Mouse (Mus musculus) layer of hippocampus, adult 8-10 months (tissue): ENCODE measurements around the gene Dera. TPM values are rescaled to one million over a fixed set of nuclear protein-coding genes. Genes with fewer than 3 reads are reported as not detected.

Experiments used
- DNase-seq, 2 experiments: peaks; one replicate each; pipeline ENCODE4 v3.0.0; 2022; ENCODE audit warnings: low spot score in 2 of 2
- total RNA-seq, 4 experiments: library from RNA; stranded (reverse); gene quantifications; 2 replicates each; pipeline ENCODE4 v1.2.4; 2022

Gene Dera
- total RNA-seq, 4 experiments from 2014 or later: 5.8 to 7.1 (median 6.2) TPM

DNA sequence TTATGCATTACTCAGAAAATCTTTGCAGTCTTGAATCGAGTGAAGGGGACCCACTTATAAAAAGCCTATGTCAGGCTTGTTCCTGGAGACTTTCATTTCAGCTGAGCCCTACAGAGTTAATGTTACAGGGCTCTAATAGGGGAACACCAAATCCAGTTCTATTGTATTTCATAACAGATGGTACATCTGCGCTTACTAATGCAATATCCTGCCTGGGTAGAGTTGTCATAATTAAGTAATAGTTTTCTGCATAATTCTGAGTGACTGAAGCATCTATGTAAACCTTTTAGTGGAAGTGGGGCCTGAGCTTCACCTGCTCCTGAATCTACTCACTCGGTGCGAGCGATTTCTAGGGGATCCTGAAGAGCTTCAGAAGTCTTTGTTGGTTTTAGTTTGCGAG, 131.3 kb downstream of the Dera start:
- no peak for DNase-seq

DNA sequence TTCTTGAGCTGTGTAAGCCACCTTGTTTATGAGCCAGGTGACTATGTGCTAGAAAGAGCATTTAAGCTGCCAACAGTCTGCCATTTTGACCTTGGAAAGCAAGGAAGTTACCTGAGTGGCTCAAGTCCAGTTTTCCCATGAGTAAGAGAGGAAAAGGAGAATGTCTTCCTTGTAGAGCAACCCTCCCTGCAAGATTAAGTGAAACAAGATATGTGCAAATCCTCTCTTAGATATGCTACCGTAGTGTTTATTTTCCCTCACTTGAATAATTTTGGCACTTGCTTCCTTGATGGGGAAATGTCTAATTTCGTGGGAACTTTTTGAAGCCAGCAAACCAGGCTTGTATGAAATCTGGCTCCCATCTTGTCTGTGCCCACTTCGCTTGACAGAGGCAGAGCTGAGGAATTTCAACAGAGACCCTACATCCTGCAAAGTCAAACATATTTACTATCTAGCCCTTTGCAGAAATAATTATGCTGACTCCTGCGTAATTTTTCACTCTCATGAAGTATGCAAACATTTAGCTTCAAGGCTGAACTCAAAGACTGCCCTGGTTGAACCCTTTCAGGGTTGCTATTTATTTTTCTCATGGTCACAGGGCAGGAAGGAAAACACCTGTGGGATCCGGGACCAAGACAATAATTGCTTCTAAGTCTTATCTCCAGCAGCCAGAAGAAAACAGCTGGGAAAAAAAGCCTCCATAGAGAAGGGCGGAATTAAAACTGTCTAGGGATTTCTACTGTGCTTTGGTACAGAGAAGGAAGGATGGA, 132.0 kb downstream of the Dera start:
- no peak for DNase-seq

DNA sequence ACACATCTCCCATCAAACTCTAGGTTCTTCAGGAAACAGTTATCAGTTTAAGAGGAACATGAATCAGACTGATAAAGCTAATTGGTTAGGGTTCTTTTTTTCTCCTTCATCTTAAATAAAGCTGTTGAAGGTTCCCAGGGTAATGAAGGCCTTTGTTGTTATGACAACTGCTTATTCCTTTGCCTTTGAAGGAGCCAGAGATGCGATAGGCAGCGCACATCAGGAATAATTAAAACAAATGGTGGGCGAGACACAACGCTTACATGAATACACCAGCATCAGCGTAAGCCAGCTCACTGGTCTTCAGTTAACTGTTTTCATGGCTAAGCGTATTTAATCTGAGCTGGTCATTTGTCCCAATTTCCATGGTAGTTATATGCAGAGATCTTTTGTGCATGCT, 132.9 kb downstream of the Dera start:
- no peak for DNase-seq

DNA sequence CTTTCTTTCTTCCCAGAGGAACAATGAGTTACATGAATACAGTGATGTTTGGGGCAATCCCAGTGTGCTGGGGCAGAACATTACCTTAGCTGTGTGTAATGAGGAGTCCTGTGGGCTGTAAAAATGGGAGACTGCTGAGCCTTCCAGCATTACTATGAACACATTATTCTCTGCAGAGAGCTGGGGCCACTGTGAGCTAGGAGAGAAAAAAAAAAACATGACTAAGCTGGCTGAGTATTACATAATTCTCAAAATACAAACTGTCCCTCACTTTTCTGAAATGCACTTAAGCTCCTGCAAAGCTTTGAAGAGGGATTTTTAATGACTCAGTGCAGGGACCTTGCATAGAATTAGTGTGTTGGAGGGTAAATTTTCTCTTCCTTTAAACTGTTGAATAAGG, 143.3 kb downstream of the Dera start:
- no peak for DNase-seq

DNA sequence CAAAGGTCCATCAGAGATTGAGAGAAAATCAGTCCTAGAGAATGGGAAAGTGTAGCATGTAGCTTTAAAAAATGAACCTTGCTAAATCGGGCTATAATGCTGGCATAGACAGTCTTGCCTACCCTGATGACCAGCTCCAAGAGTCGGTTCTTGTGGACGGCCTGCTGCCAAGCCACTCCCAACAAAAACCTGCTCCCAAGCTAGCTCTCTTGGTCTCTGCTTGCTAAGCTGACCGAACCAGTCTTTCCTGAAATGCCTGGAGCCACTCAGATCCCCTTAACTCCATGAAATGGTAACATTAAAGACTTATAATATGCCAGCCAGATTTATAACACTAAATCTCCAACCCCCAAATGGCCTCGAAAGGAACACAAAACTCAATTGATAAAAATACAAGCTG, 146.9 kb downstream of the Dera start:
- no peak for DNase-seq

Other genes with a start within 250 kb of the Dera start
- 10 to 100 TPM; 39.1 to 47.8 (median 45.7) TPM for gene Eps8, start 99.7 kb upstream of the Dera start, total RNA-seq
- gene Strap, start 19.5 kb upstream of the Dera start, total RNA-seq: 100 to 1,000 TPM; 105 to 120 (median 109) TPM